In genomic region chr13:100669291-100670022, GRCm38 (mm10) we compare ENCODE assay signal across 8 mouse cellular contexts. TPM values are rescaled to one million over a fixed set of nuclear protein-coding genes. Genes with fewer than 3 reads are reported as not detected.
A peak's percentile ranks its signal among the peaks of the same experiment; 100 is the strongest.
DNase-seq lines count a peak whose midpoint lies in the region; ATAC-seq and TF ChIP-seq lines count a peak whose summit lies in the region.

Gene Ccdc125, plus strand, starts transcription at chr13:100669717.

- no peak for TF ChIP-seq POLR2A in cortical plate, adult 2 months (IDR thresholded peaks at IDR 0.05; ENCODE audit: extremely low read depth, insufficient read depth, low read length)

- no peak for TF ChIP-seq CTCF in cortical plate, adult 2 months (IDR thresholded peaks at IDR 0.05; ENCODE audit: extremely low read depth, insufficient read depth, low read length)

- peaks cover 11% of the 10 kb centered on the region; the same call in 1 of the 2 replicates for H3K36me3 ChIP-seq in heart, embryonic 15.5 days

- no peaks in the 10 kb centered on the region for H3K9me3 ChIP-seq in heart, embryonic 15.5 days (replicated peaks)

- WGBS in heart, embryonic 15.5 days, result under 1% methylated on average over 44 of the region's 44 CpGs

- DNase-seq in adrenal gland, adult (ENCODE audit: inconsistent age in 2 of 2, low spot score in 1 of 2), result peak; percentile 18 to 71
- no peak for DNase-seq in adrenal gland, adult 8-10 months
- peak; percentile 62 for DNase-seq in kidney, postnatal 10 days
- DNase-seq in lung, postnatal 4 days, result peak; percentile 48 to 55
- DNase-seq in spleen, adult 18-20 months, result peak; percentile 21 to 41
- no peak for DNase-seq in adipocyte (ENCODE audit: low spot score)

- H3K4me2 ChIP-seq in heart, embryonic 15.5 days, result peak within 1 kb of the TSS; percentile 76

- no peaks in the 10 kb centered on the region for H3K4me1 ChIP-seq in cortical plate, adult 2 months (ENCODE audit: control insufficient read depth, insufficient read depth, low read length)
- H3K4me1 ChIP-seq in heart, embryonic 15.5 days (replicated peaks), result 0 out of 2 replicates have a peak, but pooled peaks cover 5% of the 10 kb centered on the region

- ATAC-seq in heart, embryonic 15.5 days (replicated peaks; ENCODE audit: insufficient number of reproducible peaks, insufficient read depth, low FRiP score, low read depth), result peak; percentile 53; the same call in 1 of the 2 replicates

- H3K27me3 ChIP-seq in heart, embryonic 15.5 days, result no peaks in the 10 kb centered on the region

- H3K27ac ChIP-seq in cortical plate, adult 2 months (ENCODE audit: insufficient read depth, low read length), result no peak within 1 kb of the TSS
- H3K27ac ChIP-seq in heart, embryonic 15.5 days, result peak within 1 kb of the TSS; percentile 48

- H3K4me3 ChIP-seq in cortical plate, adult 2 months (ENCODE audit: insufficient read depth, low read length), result peak within 1 kb of the TSS; percentile 38; the same call in 1 of the 2 replicates
- peak within 1 kb of the TSS; percentile 66 for H3K4me3 ChIP-seq in heart, embryonic 15.5 days

- peak within 1 kb of the TSS; percentile 62 for H3K9ac ChIP-seq in heart, embryonic 15.5 days

RNA-seq across cellular contexts. Expression of gene Ccdc125, which starts in this region (rescaled TPM):
- total RNA-seq in adrenal gland, adult 8-10 months (2022), result 1 to 10 TPM in 2 of 4 experiments, under 1 TPM in 2; 0.67 to 1.6 (median 0.98) TPM
- polyA plus RNA-seq in cortical plate, adult 2 months (2012; rRNA removed), result 0.34 and 0.58 TPM in 2 replicates
- polyA plus RNA-seq in heart, embryonic 15.5 days (2015; fragmentation: Nextera tagmentation; extraction: Ambion mirVana), result 2.6 and 4.1 TPM in 2 replicates

Comparison
In these comparisons a context has a peak if more than half of its experiments do, and no peak if none do; other contexts are left out.
1. DNase-seq: peak in adrenal gland, adult (2 of 2), kidney, postnatal 10 days (single experiment), lung, postnatal 4 days (2 of 2) and spleen, adult 18-20 months (2 of 2); none in adrenal gland, adult 8-10 months (single experiment) and adipocyte (single experiment).